Mouse (Mus musculus): ENCODE measurements at regions not wholly inside any gene's neighbourhood (a gene's known extent, or its start where the extent isn't known, plus 50 kb on each side); places are given as distances from the start of the nearest gene placed in this dataset.

- DNase-seq (ENCODE audit: low read depth, low spot score), result no peak
These were observed 847.7 kb downstream of the D3Ertd751e start for GRCm38 (mm10) chr3:42590126-42590525.

- peak; percentile 1 for DNase-seq (ENCODE audit: low read depth, low spot score)
These were observed 851.5 kb downstream of the D3Ertd751e start for GRCm38 (mm10) chr3:42593792-42594433.

- DNase-seq (ENCODE audit: low read depth, low spot score), result no peak
These were observed 854.3 kb downstream of the D3Ertd751e start for GRCm38 (mm10) chr3:42596686-42597085.
